Mouse (Mus musculus): Measurements from ENCODE around the gene Tbx21. TPM values are rescaled to one million over a fixed set of nuclear protein-coding genes. Genes with fewer than 3 reads are reported as not detected.
A peak's percentile ranks its signal among the peaks of the same experiment; 100 is the strongest.

The Tbx21 gene
- polyA plus RNA-seq (2015; fragmentation: Nextera tagmentation; extraction: Ambion mirVana) = 0.15 and 0.18 TPM in 2 replicates

GRCm38 (mm10) chr11:97114671-97115601, at the start of gene Tbx21:
Gene Tbx21 (minus strand): TSS chr11:97115331.
- Histone ChIP-seq H3K4me3 (ENCODE audit: low read depth, low read length) (peak within 1 kb of the TSS; percentile 38), H3K4me1 (ENCODE audit: control insufficient read depth, low read depth, low read length) (peaks cover 3% of the 10 kb centered on the region; the same call in 1 of the 2 replicates), H3K4me2 (ENCODE audit: low read depth, low read length) (peak within 1 kb of the TSS; percentile 53), H3K9me3 (replicated peaks; ENCODE audit: control insufficient read depth, low read length) (no peaks in the 10 kb centered on the region), H3K9ac (ENCODE audit: low read depth, low read length) (no peak within 1 kb of the TSS), H3K27ac (ENCODE audit: low read length) (no peak within 1 kb of the TSS), H3K36me3 (ENCODE audit: control insufficient read depth, insufficient read depth) (no peaks in the 10 kb centered on the region), H3K27me3 (ENCODE audit: control insufficient read depth, insufficient read depth, low read depth, low read length) (peaks cover 67% of the 10 kb centered on the region)
- 1% methylated on average over 85 of the region's 87 CpGs for WGBS (ENCODE audit: insufficient replicate concordance)
- ATAC-seq (ENCODE audit: low read depth) = no peak

GRCm38 (mm10) chr11:97160341-97160740, 45.2 kb upstream of the Tbx21 start:
- H3K4me2 ChIP-seq (ENCODE audit: low read depth, low read length) = no peak overlapping the region
- peaks cover 69% of the 10 kb centered on the region for H3K36me3 ChIP-seq (ENCODE audit: control insufficient read depth, insufficient read depth)
- WGBS (ENCODE audit: insufficient replicate concordance) = 82% methylated on average over 6 of the region's 6 CpGs
- no peak for ATAC-seq (ENCODE audit: low read depth)
- H3K4me3 ChIP-seq (ENCODE audit: low read depth, low read length) = no peak overlapping the region
- H3K27me3 ChIP-seq (ENCODE audit: control insufficient read depth, insufficient read depth, low read depth, low read length) = no peaks in the 10 kb centered on the region
- H3K9me3 ChIP-seq (replicated peaks; ENCODE audit: control insufficient read depth, low read length) = no peaks in the 10 kb centered on the region
- no peaks in the 10 kb centered on the region for H3K4me1 ChIP-seq (ENCODE audit: control insufficient read depth, low read depth, low read length)
- no peak overlapping the region for H3K9ac ChIP-seq (ENCODE audit: low read depth, low read length)
- H3K27ac ChIP-seq (ENCODE audit: low read length) = no peak overlapping the region

GRCm38 (mm10) chr11:97156999-97157398, 41.9 kb upstream of the Tbx21 start:
- Histone ChIP-seq H3K27ac (ENCODE audit: low read length) (no peak overlapping the region), H3K9me3 (replicated peaks; ENCODE audit: control insufficient read depth, low read length) (no peaks in the 10 kb centered on the region), H3K36me3 (ENCODE audit: control insufficient read depth, insufficient read depth) (peaks cover 41% of the 10 kb centered on the region), H3K27me3 (ENCODE audit: control insufficient read depth, insufficient read depth, low read depth, low read length) (peaks cover 10% of the 10 kb centered on the region), H3K4me2 (ENCODE audit: low read depth, low read length) (no peak overlapping the region), H3K9ac (ENCODE audit: low read depth, low read length) (no peak overlapping the region), H3K4me3 (ENCODE audit: low read depth, low read length) (no peak overlapping the region), H3K4me1 (ENCODE audit: control insufficient read depth, low read depth, low read length) (no peaks in the 10 kb centered on the region)
- WGBS (ENCODE audit: insufficient replicate concordance) = 75% methylated on average over 7 of the region's 7 CpGs
- ATAC-seq (ENCODE audit: low read depth) = no peak

GRCm38 (mm10) chr11:97152662-97153287, 37.6 kb upstream of the Tbx21 start:
- no peak overlapping the region for H3K4me3 ChIP-seq (ENCODE audit: low read depth, low read length)
- H3K4me2 ChIP-seq (ENCODE audit: low read depth, low read length) = no peak overlapping the region
- no peaks in the 10 kb centered on the region for H3K9me3 ChIP-seq (replicated peaks; ENCODE audit: control insufficient read depth, low read length)
- peaks cover 3% of the 10 kb centered on the region; the same call in 1 of the 2 replicates for H3K4me1 ChIP-seq (ENCODE audit: control insufficient read depth, low read depth, low read length)
- no peak for ATAC-seq (ENCODE audit: low read depth)
- H3K9ac ChIP-seq (ENCODE audit: low read depth, low read length) = no peak overlapping the region
- WGBS (ENCODE audit: insufficient replicate concordance) = 34% methylated on average over 10 of the region's 10 CpGs
- no peak overlapping the region for H3K27ac ChIP-seq (ENCODE audit: low read length)
- H3K36me3 ChIP-seq (ENCODE audit: control insufficient read depth, insufficient read depth) = peaks cover 9% of the 10 kb centered on the region
- peaks cover 49% of the 10 kb centered on the region for H3K27me3 ChIP-seq (ENCODE audit: control insufficient read depth, insufficient read depth, low read depth, low read length)

GRCm38 (mm10) chr11:97152023-97152426, 36.9 kb upstream of the Tbx21 start:
- WGBS (ENCODE audit: insufficient replicate concordance) = 5% methylated on average over 11 of the region's 11 CpGs
- H3K4me1 ChIP-seq (ENCODE audit: control insufficient read depth, low read depth, low read length) = peaks cover 3% of the 10 kb centered on the region; the same call in 1 of the 2 replicates
- peaks cover 51% of the 10 kb centered on the region for H3K27me3 ChIP-seq (ENCODE audit: control insufficient read depth, insufficient read depth, low read depth, low read length)
- peaks cover 5% of the 10 kb centered on the region; the same call in 1 of the 2 replicates for H3K36me3 ChIP-seq (ENCODE audit: control insufficient read depth, insufficient read depth)
- no peak overlapping the region for H3K27ac ChIP-seq (ENCODE audit: low read length)
- H3K4me2 ChIP-seq (ENCODE audit: low read depth, low read length) = peak overlapping the region; percentile 68; the same call in 1 of the 2 replicates
- no peaks in the 10 kb centered on the region for H3K9me3 ChIP-seq (replicated peaks; ENCODE audit: control insufficient read depth, low read length)
- no peak for ATAC-seq (ENCODE audit: low read depth)
- H3K9ac ChIP-seq (ENCODE audit: low read depth, low read length) = no peak overlapping the region
- no peak overlapping the region; the same call in 1 of the 2 replicates for H3K4me3 ChIP-seq (ENCODE audit: low read depth, low read length)

- Histone ChIP-seq H3K4me1 (ENCODE audit: control insufficient read depth, low read depth, low read length) (peaks cover 3% of the 10 kb centered on the region; the same call in 1 of the 2 replicates), H3K4me2 (ENCODE audit: low read depth, low read length) (peak within 1 kb of the TSS; percentile 68), H3K27me3 (ENCODE audit: control insufficient read depth, insufficient read depth, low read depth, low read length) (peaks cover 51% of the 10 kb centered on the region), H3K4me3 (ENCODE audit: low read depth, low read length) (peak within 1 kb of the TSS; percentile 57), H3K9ac (ENCODE audit: low read depth, low read length) (peak within 1 kb of the TSS; percentile 19), H3K36me3 (ENCODE audit: control insufficient read depth, insufficient read depth) (peaks cover 5% of the 10 kb centered on the region; the same call in 1 of the 2 replicates), H3K9me3 (replicated peaks; ENCODE audit: control insufficient read depth, low read length) (no peaks in the 10 kb centered on the region), H3K27ac (ENCODE audit: low read length) (peak within 1 kb of the TSS; percentile 31)
- no peak for ATAC-seq (ENCODE audit: low read depth)
- WGBS (ENCODE audit: insufficient replicate concordance) = 1% methylated on average over 33 of the region's 64 CpGs
Measured at GRCm38 (mm10) chr11:97151343-97151801, 36.2 kb upstream of the Tbx21 start, which contains the start of gene Tbkbp1. Gene Tbkbp1 (minus strand): TSS chr11:97151495.

GRCm38 (mm10) chr11:97150411-97151330, 35.5 kb upstream of the Tbx21 start:
- H3K9me3 ChIP-seq (replicated peaks; ENCODE audit: control insufficient read depth, low read length) = no peaks in the 10 kb centered on the region
- H3K27me3 ChIP-seq (ENCODE audit: control insufficient read depth, insufficient read depth, low read depth, low read length) = peaks cover 51% of the 10 kb centered on the region
- ATAC-seq (ENCODE audit: low read depth) = peak; percentile 35
- H3K4me2 ChIP-seq (ENCODE audit: low read depth, low read length) = peak overlapping the region; percentile 68
- H3K4me1 ChIP-seq (ENCODE audit: control insufficient read depth, low read depth, low read length) = peaks cover 3% of the 10 kb centered on the region
- peak overlapping the region; percentile 31 for H3K27ac ChIP-seq (ENCODE audit: low read length)
- WGBS (ENCODE audit: insufficient replicate concordance) = under 1% methylated on average over 76 of the region's 102 CpGs
- peaks cover 5% of the 10 kb centered on the region; the same call in 1 of the 2 replicates for H3K36me3 ChIP-seq (ENCODE audit: control insufficient read depth, insufficient read depth)
- H3K9ac ChIP-seq (ENCODE audit: low read depth, low read length) = peak overlapping the region; percentile 16
- peak overlapping the region; percentile 57 for H3K4me3 ChIP-seq (ENCODE audit: low read depth, low read length)

- H3K27ac ChIP-seq (ENCODE audit: low read length) = peak overlapping the region; percentile 48
- WGBS (ENCODE audit: insufficient replicate concordance) = 5% methylated on average over 14 of the region's 14 CpGs
- H3K4me3 ChIP-seq (ENCODE audit: low read depth, low read length) = peak overlapping the region; percentile 57
- peaks cover 51% of the 10 kb centered on the region for H3K27me3 ChIP-seq (ENCODE audit: control insufficient read depth, insufficient read depth, low read depth, low read length)
- H3K9ac ChIP-seq (ENCODE audit: low read depth, low read length) = 0 out of 2 replicates have a peak overlapping the region, but pooled peaks have one; percentile 16
- peaks cover 3% of the 10 kb centered on the region for H3K4me1 ChIP-seq (ENCODE audit: control insufficient read depth, low read depth, low read length)
- H3K36me3 ChIP-seq (ENCODE audit: control insufficient read depth, insufficient read depth) = no peaks in the 10 kb centered on the region
- peak; percentile 48 for ATAC-seq (ENCODE audit: low read depth)
- H3K9me3 ChIP-seq (replicated peaks; ENCODE audit: control insufficient read depth, low read length) = no peaks in the 10 kb centered on the region
- peak overlapping the region; percentile 68 for H3K4me2 ChIP-seq (ENCODE audit: low read depth, low read length)
Measured at GRCm38 (mm10) chr11:97149995-97150410, 34.9 kb upstream of the Tbx21 start.

Data from liver, embryonic 16.5 days (tissue).